Mouse (Mus musculus) inflammation-experienced regulatory T-cells (primary cell): ENCODE results near the gene Srrm4. TPM values are rescaled to one million over a fixed set of nuclear protein-coding genes. Genes with fewer than 3 reads are reported as not detected.

Source experiments
- polyA plus RNA-seq, 2 experiments: library from polyadenylated mRNA; unstranded; fragments of 100-300 nt; shearing (Covaris generic); gene quantifications; one replicate each; pipeline ENCODE4 v1.2.1; 2017

Srrm4 gene
- polyA plus RNA-seq, result 1 to 10 TPM in 1 of 2 experiments, under 1 TPM in 1; 0.07 to 1.0 TPM

DNA sequence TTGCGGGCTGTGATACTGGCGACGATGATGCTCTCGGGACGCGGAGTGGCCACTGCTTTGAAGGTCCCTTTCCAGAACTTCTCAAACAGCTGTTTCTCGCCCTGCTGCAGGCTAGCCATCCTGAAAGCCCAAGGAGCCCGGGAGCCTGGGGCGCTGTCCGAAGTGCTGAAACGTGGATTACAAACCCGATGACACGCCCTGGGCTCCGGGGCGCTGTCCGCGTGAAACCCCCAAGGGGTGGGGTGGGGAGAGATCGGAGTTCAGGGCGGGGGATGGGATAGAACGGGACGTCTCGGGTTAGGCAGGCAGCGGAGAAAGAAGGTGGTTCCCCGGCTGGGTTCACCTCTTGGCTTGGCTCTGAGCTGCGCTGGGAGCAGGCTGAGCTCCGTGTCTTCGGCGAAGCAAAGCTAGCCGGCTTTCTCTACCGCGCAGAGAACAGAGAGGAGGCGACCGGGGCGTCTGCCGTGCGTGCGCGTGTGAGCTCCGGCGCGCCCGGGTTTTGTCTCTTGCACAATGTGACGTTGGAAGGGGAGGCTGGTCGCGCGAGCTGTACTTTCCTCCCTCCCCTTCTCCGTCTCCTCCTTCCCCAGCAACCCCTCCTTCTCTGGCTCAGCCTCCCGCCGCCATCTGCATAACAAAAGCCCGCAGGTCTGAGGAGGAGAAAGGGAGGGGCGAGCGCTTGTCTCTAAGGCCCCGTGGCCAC lies at the start of gene Srrm4:
Gene Srrm4, minus strand, starts transcription at position 472 of the 703 bp plus-strand sequence.

DNA sequence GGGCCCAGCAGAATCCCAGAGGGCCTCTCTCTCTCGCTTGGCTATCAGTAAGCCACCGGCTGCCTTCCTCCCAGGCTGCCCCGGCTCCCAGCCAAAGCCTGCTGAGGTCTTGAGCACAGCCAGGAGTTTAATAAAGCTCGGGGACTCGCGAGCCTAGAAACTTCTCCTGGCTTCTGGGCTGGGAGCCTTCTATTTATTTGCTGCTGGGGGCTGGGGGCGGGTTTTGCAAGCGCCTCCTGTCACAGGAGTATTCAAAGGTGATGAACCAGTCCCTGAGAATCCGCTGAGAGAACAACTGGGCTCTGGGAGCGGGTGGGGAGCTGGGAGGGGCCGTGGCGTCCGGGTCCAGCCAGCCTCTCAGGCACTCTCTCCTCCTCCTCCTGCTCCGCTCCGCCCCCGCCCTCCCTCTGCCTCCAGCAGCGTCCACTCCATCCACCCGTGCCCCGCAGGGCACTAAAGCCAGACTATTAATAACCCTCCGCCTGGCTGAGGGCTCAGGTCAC lies 168.9 kb downstream of the Srrm4 start, which contains the start of gene Hspb8:
Gene Hspb8, minus strand, starts transcription at position 166 of the 503 bp plus-strand sequence.

Other genes starting within 250 kb of the Srrm4 start
- gene Hspb8, start 169.0 kb downstream of the Srrm4 start, polyA plus RNA-seq, result under 1 TPM in 1 of 2 experiments, not detected in 1; 0.28 TPM